Mouse (Mus musculus) hindbrain, embryonic 14.5 days (tissue): Measurements from ENCODE around the gene Ptar1. TPM values are rescaled to one million over a fixed set of nuclear protein-coding genes. Genes with fewer than 3 reads are reported as not detected.

ENCODE experiments used
- ATAC-seq: fragments of 200-750 bp; cut with Nextera tagmentation; 2 replicates; pipeline ENCODE4 v1.8.0; 2017; ENCODE audit warnings: moderate number of reproducible peaks, mild to moderate bottlenecking, moderate TSS enrichment, moderate library complexity; ENCODE audit not compliant: low FRiP score
- DNase-seq: peaks from one replicate; pipeline ENCODE4 v3.0.0-alpha.2; 2015; ENCODE audit warnings: low spot score
- H3K27ac ChIP-seq: fragments of 300-500 bp; sonication (generic); 2 replicates; pipeline ENCODE4 v1.5.1; 2014; ENCODE audit warnings: mild to moderate bottlenecking, moderate library complexity
- H3K27me3 ChIP-seq: fragments of 300-500 bp; sonication (generic); 2 replicates; pipeline ENCODE4 v1.6.1; 2014; ENCODE audit warnings: mild to moderate bottlenecking, low read length, mixed read lengths; ENCODE audit not compliant: control insufficient read depth, insufficient read depth
- H3K36me3 ChIP-seq: fragments of 300-500 bp; sonication (generic); replicated peaks from 2 replicates; pipeline ENCODE4 v1.6.1; 2014; ENCODE audit not compliant: control insufficient read depth, insufficient read depth
- H3K4me1 ChIP-seq: fragments of 300-500 bp; sonication (generic); replicated peaks from 2 replicates; pipeline ENCODE4 v1.6.1; 2014; ENCODE audit warnings: antibody characterized with exemption, low read length, mixed read lengths; ENCODE audit not compliant: control insufficient read depth, insufficient read depth
- H3K4me2 ChIP-seq: fragments of 300-500 bp; sonication (generic); replicated peaks from 2 replicates; pipeline ENCODE4 v1.6.1; 2014; ENCODE audit warnings: mild to moderate bottlenecking, moderate library complexity
- H3K4me3 ChIP-seq: fragments of 300-500 bp; sonication (generic); replicated peaks from 2 replicates; pipeline ENCODE4 v1.5.1; 2014; ENCODE audit warnings: mild to moderate bottlenecking, low read length
- H3K9ac ChIP-seq: fragments of 300-500 bp; sonication (generic); 2 replicates; pipeline ENCODE4 v1.6.1; 2014
- H3K9me3 ChIP-seq: fragments of 300-500 bp; sonication (generic); 2 replicates; pipeline ENCODE4 v1.6.1; 2016; ENCODE audit warnings: low read length; ENCODE audit not compliant: control insufficient read depth
- WGBS: fragments of 180-500 bp; shearing (Covaris S2); extraction: QIAGEN DNeasy Blood & Tissue Kit; methylation state at CpG from one replicate; pipeline ENCODE4 v1.1.7; 2014; 5-methylcytosine and 5-hydroxymethylcytosine counted together
- polyA plus RNA-seq: library from polyadenylated mRNA; unstranded; fragments of >200 nt; fragmentation: Nextera tagmentation; extraction: Ambion mirVana; gene quantifications from 2 replicates; pipeline ENCODE4 v1.2.1, GENCODE M21; 2014

The Ptar1 gene
- 7.7 and 8.6 TPM in 2 replicates for polyA plus RNA-seq

DNA sequence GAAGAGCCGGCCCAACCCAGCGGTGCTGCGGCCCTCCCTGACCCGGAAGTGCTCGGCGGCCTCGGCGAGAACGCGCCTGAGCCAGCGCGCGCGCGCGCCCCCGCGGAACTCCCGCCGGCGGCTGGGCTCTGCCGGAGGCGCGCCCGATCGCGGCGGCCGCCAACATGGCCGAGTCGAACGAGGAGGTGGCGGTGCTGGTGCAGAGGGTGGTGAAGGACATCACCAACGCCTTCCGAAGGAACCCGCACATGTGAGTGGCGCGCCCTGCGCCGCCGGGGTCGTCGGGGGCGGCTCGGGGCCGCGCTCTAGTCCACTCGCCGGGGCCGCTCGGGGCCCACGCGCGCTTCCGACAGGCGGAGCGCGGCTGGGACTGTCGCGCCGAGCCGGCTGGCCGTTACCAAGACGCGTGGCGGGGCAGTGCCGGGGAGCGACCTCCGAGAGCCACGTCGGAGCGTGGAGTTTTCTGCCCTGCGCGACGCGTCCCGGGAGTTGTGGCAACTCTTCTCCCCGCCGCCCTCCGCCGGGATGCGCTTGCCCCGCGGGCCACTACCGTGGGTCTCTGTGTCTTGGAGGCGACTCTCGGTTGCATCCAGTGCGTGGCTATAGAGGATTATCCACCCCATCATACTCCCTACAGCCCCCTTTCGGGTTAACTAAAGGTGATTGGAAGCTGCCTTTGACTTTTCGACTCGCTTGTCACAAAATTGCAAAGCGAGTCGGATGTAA, at the start of gene Ptar1:
Gene Ptar1 (plus strand): TSS at position 134 of the 726 bp plus-strand sequence.
- Histone ChIP-seq H3K9ac (peak within 1 kb of the TSS; percentile 75), H3K36me3 (no peaks in the 10 kb centered on the region), H3K27me3 (no peaks in the 10 kb centered on the region), H3K4me2 (peak within 1 kb of the TSS; percentile 54), H3K4me1 (peaks cover 19% of the 10 kb centered on the region; the same call in 1 of the 2 replicates), H3K27ac (peak within 1 kb of the TSS; percentile 92), H3K4me3 (peak within 1 kb of the TSS; percentile 71), H3K9me3 (no peaks in the 10 kb centered on the region)
- peak; percentile 92 for DNase-seq
- ATAC-seq: peak; percentile 93
- 0% methylated on average over 80 of the region's 93 CpGs for WGBS

DNA sequence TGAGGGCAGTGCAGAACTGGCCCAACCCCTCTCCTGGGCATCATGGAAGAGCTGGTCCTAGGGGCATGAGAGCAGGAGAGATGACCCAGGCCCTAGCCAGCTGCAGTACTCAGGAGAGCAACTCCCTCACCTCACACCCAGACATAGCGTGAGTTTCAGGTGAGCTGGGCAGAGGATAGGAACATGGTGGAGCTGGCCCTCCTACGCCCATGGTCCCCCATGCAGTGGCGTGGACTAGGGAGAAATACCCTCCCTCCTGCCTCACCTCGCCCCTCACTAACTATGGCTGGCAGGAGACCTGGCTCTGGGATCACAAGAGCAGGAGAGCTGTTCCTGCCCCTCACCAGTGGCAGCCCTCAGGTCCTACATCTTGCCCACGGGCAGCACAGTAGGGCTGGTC, 43.4 kb upstream of the Ptar1 start:
- no peaks in the 10 kb centered on the region for H3K9me3 ChIP-seq
- no peak overlapping the region for H3K27ac ChIP-seq
- no peaks in the 10 kb centered on the region for H3K4me1 ChIP-seq
- ATAC-seq: no peak
- H3K9ac ChIP-seq: no peak overlapping the region
- H3K36me3 ChIP-seq: no peaks in the 10 kb centered on the region
- H3K4me2 ChIP-seq: no peak overlapping the region
- DNase-seq: no peak
- 88% methylated on average over 5 of the region's 5 CpGs for WGBS
- no peak overlapping the region for H3K4me3 ChIP-seq
- no peaks in the 10 kb centered on the region for H3K27me3 ChIP-seq

DNA sequence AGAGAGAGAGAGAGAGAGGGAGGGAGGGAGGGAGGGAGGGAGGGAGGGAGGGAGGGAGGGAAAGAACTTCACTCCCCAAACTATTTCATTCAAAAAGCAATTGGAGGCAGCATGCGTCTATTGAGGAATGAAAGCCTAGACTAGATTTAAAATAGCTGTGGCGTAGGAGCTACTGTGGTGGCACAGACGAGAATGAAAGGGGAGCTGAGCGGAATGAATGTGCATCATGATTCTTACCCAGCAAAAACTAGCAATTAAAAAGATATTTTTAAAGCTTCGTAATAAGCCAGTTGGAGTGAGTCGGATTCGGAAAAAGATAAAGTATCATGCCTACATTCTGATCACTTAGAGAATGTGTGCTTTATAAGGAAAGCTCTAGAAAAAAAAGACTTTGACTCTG, 41.9 kb upstream of the Ptar1 start:
- ATAC-seq (no peak), DNase-seq (no peak)
- no peaks in the 10 kb centered on the region for H3K27me3 ChIP-seq
- H3K9ac ChIP-seq: no peak overlapping the region
- H3K4me3 ChIP-seq: no peak overlapping the region
- no peak overlapping the region for H3K4me2 ChIP-seq
- H3K9me3 ChIP-seq: no peaks in the 10 kb centered on the region
- H3K27ac ChIP-seq: no peak overlapping the region
- no peaks in the 10 kb centered on the region for H3K36me3 ChIP-seq
- H3K4me1 ChIP-seq: no peaks in the 10 kb centered on the region
- WGBS: 69% methylated on average over 7 of the region's 7 CpGs

DNA sequence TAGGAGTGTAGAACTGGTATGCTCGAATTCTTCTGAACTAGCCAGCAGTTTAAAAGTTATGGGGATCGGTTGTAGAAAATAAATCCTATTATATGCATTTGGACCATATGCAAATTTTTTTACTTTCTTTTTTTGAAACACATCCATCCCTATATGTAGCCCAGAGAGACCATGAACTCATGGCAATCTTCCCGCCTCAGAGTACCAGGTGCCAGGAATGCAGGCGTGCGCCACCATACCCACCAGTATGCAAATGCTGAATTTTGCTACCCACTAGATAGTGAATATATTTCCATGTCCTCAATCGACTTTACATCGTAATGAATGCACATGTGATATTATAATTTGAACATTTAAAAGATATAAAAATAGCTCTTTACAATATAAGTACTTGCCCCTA, 39.9 kb upstream of the Ptar1 start:
- Histone ChIP-seq H3K4me1 (no peaks in the 10 kb centered on the region), H3K36me3 (no peaks in the 10 kb centered on the region), H3K4me2 (no peak overlapping the region), H3K9ac (no peak overlapping the region), H3K9me3 (no peaks in the 10 kb centered on the region), H3K4me3 (no peak overlapping the region), H3K27me3 (no peaks in the 10 kb centered on the region), H3K27ac (no peak overlapping the region)
- ATAC-seq (no peak), DNase-seq (no peak)
- WGBS: 95% methylated on average over 7 of the region's 7 CpGs

DNA sequence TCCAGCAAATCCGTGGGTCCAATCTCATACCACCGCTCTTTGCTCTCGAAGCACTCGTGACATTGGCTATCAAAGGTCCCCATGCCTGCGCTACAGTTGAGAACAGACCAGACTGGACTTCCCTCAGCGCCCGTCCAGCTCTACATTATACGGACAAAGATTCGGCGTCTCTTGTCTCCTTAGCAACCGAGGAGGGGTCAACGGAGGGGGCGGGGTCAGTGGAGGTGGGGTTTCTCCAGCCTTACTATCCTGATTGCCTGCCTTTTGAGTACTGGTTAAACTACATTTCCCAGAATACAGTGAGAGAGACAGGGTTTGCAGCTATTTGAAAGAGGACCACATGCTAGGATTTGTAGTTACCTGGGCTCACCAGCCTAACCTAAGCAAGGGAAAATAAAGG, 34.6 kb upstream of the Ptar1 start, which contains the start of gene 1700028P14Rik:
Gene 1700028P14Rik (minus strand): TSS at position 169 of the 400 bp plus-strand sequence.
- no peaks in the 10 kb centered on the region for H3K27me3 ChIP-seq
- no peaks in the 10 kb centered on the region for H3K9me3 ChIP-seq
- H3K4me1 ChIP-seq: no peaks in the 10 kb centered on the region
- ATAC-seq (peak; percentile 77), DNase-seq (peak; percentile 63)
- H3K4me2 ChIP-seq: peak within 1 kb of the TSS; percentile 49
- 5% methylated on average over 13 of the region's 13 CpGs for WGBS
- no peak within 1 kb of the TSS for H3K27ac ChIP-seq
- no peak within 1 kb of the TSS for H3K9ac ChIP-seq
- peak within 1 kb of the TSS; percentile 21 for H3K4me3 ChIP-seq
- H3K36me3 ChIP-seq: no peaks in the 10 kb centered on the region

DNA sequence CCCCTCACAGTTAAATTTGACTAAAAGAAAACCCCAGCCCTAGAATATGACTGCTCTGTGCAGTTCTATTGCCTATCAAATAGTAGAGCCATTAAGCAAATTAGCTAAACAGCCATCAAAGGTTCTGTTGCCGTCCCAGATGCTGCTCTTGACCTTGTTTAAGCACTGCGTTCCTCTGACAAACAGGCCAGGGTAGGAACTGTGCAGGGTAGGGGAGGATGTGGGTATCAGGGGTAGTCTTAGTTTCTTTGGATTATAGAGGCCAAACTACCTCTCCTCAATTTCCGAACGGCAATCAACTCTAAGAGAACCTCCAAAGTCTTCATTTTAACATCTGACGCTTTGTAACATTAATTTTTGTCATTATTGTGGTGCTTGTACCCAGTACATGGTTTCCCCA, 34.1 kb upstream of the Ptar1 start:
- Histone ChIP-seq H3K4me1 (no peaks in the 10 kb centered on the region), H3K4me3 (no peak overlapping the region), H3K4me2 (no peak overlapping the region), H3K9ac (no peak overlapping the region), H3K27me3 (no peaks in the 10 kb centered on the region), H3K9me3 (no peaks in the 10 kb centered on the region), H3K27ac (no peak overlapping the region), H3K36me3 (no peaks in the 10 kb centered on the region)
- DNase-seq (no peak), ATAC-seq (no peak)
- WGBS: 92% methylated on average over 5 of the region's 5 CpGs

DNA sequence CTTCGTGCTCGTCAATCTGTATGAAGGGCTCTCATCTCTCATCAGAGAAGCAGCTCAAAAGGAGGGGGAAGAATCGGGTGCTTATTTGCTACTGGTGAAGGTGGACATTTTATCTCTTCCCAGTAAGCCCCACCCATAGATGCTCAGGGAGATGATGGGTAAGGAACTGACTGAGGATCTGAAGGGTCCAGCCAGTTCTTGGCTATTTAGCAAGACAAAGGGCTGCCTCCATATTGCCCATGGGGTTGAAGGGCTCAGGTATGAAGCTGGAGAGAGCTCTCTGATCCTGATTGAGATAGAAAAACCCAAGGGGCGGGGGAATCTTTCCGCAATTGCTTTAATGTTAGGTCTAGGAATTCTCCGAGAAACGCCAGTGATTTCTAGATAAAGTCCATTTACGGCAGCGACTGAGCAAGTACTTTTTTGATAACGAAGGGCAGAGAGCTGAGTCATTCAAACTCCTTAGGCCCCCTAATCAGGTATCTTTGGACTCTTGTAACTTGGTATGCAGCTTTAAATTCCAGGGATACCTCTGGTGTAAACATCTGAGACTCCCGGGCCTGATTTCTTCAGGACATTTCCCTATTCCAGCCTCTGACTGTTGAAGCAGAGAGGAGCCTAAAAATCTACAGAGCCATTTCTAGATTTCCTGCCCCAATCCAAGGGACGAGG, 29.8 kb upstream of the Ptar1 start:
- no peaks in the 10 kb centered on the region for H3K36me3 ChIP-seq
- no peak overlapping the region for H3K4me3 ChIP-seq
- H3K4me1 ChIP-seq: no peaks in the 10 kb centered on the region
- 78% methylated on average over 12 of the region's 12 CpGs for WGBS
- no peak overlapping the region for H3K27ac ChIP-seq
- DNase-seq (no peak), ATAC-seq (no peak)
- H3K27me3 ChIP-seq: no peaks in the 10 kb centered on the region
- no peak overlapping the region for H3K9ac ChIP-seq
- no peaks in the 10 kb centered on the region for H3K9me3 ChIP-seq
- H3K4me2 ChIP-seq: no peak overlapping the region

DNA sequence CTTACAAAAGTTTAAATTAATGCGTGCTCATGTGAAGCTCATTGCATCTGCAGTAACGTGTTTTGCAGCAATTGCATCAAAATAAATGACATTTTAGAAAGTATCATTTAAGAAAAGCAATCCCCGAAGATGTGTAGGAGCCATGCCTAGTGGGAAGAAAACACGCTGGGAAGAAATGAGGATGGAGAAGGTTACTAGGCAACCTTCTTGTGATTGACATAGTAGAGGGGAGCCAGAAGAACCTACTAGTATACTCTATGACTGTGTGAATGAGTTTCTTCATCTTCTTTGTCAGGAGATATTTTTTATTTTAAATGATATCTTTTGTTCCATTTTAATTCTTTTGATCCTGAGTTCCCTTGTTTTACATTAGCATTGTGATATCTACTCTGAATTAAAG, 28.9 kb upstream of the Ptar1 start:
- H3K27me3 ChIP-seq: no peaks in the 10 kb centered on the region
- 78% methylated on average over 4 of the region's 4 CpGs for WGBS
- ATAC-seq: no peak

DNA sequence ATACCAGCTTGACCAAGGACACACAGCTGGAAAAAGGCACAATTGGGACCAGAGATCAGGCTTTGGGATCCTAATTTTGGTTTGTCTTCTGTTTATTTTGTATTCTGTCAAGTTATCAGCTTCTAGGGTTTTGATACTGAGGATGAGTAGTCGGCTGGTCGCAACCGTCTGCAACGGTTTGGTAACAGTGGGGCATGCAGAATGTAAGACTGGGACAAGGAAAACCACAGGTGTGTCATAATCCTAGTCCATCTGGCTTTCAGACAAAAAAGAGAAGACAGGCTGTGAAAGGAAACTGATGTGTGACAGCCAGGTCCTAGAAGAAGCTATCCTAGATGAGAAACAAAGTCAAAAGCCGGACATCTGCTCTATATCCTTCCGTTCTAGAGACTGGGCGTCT, 23.1 kb upstream of the Ptar1 start:
- Histone ChIP-seq H3K9ac (no peak overlapping the region), H3K36me3 (no peaks in the 10 kb centered on the region), H3K4me1 (no peaks in the 10 kb centered on the region), H3K9me3 (no peaks in the 10 kb centered on the region), H3K27me3 (no peaks in the 10 kb centered on the region), H3K4me3 (no peak overlapping the region), H3K4me2 (no peak overlapping the region), H3K27ac (no peak overlapping the region)
- 96% methylated on average over 7 of the region's 7 CpGs for WGBS
- ATAC-seq (no peak), DNase-seq (no peak)

More for the DNA sequence above, 28.9 kb upstream of the Ptar1 start:
- Histone ChIP-seq H3K36me3 (no peaks in the 10 kb centered on the region), H3K9ac (no peak overlapping the region), H3K4me1 (no peaks in the 10 kb centered on the region), H3K27ac (no peak overlapping the region), H3K9me3 (no peaks in the 10 kb centered on the region), H3K4me2 (no peak overlapping the region), H3K4me3 (no peak overlapping the region)
- no peak for DNase-seq
